Mouse (Mus musculus): Measurements from ENCODE around the gene Prom1.

Prom1 gene

DNA sequence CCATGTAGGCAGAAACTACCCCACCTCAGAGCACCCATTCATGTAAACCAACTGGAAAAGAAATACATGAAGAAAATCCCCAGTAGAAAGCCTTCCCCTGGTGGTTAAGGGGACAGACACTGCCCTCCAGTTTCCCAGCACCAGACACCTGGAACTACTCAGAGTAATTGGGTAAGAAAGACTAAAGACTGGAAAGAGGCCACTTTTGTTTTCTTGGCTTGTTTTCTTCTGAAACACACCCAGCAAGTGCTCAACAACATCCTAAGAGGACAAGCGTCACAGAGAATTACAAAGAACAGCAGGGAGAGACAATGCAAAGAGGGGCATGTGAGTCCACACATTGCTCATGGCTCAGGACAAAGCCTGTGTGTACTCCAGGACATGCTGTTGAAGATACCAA is 20.7 kb downstream of the Prom1 start:
- no peak for ATAC-seq (ENCODE audit: low TSS enrichment)

DNA sequence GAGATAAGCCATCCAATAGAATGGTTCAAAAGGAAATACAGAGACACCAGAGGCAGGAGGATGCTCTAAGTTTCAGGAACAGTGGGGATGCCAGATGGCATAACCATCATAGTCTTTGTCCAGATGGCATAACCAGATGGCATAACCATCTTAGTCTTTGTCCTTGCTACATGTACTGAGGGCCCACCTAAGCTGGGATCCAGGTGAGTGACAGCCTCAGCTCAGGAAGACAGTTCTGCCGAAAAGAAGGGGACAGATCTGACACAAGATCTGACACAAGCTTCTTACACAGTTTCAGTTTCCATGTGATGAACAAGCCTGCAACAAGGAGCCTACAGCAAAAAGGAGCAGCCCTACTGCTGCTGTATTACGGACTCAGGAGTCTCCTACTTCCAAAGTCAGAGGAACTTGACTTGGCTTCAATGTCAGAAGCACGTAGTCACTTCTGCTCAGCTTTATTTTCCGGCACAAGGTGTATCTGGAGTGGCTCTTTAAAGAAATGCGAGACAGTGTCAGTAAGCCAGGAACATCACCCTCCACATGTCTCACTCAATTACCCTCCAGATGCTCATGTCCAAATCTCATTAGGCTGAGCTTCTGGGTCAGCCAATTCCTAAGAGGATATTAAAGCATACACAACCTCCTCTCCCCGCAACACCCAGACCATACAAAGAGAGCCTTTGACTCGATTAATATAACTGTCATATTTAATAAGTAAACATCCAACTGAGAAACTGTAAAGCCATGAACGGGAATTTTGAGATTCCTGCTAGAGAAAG is 21.4 kb downstream of the Prom1 start:
- no peak for ATAC-seq (ENCODE audit: low TSS enrichment)

DNA sequence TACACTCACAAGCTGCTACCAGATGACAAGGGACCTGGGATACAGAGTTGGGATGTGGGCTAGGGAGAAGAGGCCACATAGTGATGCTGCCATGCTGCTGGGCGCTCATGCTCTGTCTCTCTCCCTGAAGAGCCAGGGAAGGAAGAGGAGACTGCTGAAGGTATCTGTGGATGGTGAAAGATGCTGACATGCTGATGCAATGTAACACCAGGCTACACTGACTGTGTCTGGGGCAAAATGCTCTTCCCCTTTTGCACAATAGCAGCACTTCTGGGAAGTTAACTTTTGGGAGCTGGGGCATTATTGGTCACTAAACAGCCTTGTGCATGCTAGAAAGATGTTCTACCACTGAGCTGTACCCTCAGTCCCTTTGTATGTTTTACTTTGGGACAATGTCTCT is 26.4 kb downstream of the Prom1 start:
- ATAC-seq (ENCODE audit: low TSS enrichment), result no peak

DNA sequence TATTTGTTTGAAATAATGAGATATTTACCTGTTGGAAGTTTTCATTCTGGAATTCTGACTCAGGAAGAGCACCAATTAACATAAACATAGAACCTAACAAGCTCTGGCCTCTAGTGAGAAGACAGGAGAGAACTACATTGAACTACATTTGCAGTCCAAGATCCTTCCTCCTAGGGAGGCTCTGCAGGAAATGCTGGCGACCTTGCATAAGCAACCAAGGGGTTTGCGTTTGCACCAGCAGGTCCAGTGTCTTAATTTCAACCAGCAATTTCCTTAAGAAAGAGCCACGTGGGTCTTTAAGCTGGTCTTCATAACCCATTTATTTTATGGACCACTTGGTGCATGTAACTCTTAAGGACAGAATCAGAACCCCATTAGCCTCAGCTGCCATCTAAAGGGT is 28.2 kb downstream of the Prom1 start:
- ATAC-seq (ENCODE audit: low TSS enrichment), result no peak

DNA sequence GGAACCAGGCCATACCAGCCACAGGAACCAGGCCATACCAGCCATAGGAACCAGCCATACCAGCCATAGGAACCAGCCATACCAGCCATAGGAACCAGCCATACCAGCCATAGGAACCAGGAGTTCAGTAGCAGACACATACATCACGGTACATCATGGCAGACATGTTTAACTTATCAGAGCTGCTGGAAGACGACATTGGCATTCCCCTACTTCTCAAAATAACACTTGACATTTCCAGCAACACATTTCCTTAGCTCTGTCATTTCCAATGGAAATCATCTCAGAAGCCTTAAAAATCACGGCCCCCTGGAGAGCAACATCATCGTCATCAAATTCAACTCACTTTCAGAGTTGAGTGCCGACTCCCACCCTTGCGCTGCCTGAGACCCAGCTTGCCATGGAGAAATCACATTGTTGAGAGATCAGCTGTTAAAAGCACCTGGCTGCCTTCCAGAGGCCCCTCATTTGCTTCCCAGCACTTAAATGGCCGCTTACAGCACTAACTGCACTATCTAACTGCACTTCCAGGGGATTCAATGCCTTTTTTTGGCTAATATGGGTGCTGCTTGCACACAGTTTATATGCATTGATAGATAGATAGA is 31.2 kb downstream of the Prom1 start:
- no peak for ATAC-seq (ENCODE audit: low TSS enrichment)

DNA sequence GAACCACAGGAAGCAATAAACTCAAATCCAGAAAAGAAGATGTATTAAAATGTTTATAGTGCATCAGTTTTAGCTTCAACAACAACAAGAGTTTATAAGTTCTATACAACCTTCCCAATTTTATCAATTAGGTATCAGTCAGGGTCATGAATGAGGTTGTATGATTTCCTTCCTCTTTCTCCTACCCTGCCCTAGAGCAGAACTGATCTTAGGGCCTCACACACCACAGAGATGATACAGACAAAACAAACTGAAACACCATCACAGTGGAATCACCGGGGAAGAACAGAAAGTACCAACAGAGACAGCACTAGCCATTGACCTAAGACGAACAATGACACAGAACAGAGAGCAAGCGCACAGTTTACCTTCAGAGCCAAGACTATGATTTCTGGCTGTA is 43.6 kb downstream of the Prom1 start:
- no peak for ATAC-seq (ENCODE audit: low TSS enrichment)

DNA sequence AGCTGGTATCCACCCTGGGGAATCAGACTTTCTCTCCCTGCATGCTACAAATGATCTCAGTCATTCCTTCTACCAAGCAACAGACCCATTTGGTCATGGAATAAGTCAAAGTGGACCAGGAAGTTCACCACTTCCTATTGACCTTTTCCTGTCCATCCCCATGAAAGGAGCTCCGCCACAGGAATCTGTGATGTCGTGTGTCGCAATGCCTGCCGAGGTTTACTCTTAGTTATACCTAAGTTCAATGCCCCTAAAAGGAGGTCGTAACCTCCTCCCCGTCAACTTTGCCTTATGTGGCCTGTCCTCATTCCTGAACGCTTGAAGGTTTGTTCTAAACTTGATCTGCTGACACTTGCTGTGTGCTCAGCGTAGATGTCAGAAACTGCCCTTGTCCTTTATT is 51.6 kb downstream of the Prom1 start:
- ATAC-seq (ENCODE audit: low TSS enrichment), result no peak

DNA sequence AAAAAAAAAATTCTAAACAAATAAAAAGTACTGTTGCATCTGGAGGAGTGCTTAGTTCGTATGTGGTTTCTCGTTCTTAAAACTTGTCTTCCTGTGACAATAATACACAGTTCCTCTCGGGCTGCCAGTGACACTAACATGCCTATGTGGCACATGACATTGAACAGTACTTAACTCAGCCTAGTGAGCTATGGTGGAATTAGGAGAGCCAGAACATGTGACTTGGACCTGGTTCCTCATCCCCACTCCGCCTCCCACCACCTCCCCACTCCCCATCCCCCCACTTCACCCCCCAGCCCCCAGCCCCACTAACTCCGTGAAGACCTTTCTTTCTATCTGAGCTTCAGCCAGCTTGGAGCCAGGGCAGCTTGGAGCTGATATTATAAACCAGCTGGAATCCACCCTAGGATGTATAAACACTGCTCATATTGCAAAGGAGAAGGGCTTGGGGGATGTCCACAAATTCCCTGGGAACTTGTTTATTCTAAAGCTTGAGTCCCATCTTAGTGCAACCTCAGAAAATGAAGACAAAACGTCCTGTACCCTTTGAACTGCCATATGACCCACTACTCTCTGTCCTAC is 52.3 kb downstream of the Prom1 start:
- no peak for ATAC-seq (ENCODE audit: low TSS enrichment)

DNA sequence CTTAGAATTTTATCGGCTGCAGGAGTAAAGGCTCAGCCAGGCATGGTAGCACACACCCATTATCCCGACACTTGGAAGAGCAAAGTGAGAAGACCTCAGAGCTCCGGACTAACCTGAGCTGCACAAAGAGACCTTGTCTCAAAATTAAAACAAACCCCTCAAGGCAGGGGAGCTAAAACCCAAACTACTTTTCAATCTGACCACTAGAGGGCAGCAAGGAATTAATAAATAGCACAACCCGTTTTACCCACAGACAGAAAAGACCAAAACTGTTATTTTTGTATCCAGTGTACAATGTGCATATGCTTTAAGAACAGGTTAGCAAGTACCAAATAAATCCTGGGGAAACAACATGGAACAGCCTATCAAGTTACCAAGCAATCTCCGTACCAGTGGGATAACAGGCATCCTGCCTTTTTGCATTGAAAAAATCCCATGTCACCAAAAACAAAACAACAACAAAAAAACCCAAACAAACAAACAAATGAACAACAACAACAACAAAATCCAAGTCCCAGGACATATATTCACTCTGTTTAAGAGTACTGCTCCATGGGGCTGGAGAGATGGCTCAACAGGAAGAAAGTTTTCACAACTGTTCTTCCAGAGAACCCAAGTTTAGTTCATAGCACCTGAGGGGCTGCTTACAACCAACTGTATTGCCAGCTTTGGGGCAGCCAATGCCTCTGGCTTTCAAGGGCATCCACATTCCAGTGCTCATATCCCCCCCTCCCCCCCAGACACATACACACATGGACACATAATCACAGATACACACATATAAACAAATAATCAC is 53.1 kb downstream of the Prom1 start:
- peak; percentile 86 for ATAC-seq (ENCODE audit: low TSS enrichment)

DNA sequence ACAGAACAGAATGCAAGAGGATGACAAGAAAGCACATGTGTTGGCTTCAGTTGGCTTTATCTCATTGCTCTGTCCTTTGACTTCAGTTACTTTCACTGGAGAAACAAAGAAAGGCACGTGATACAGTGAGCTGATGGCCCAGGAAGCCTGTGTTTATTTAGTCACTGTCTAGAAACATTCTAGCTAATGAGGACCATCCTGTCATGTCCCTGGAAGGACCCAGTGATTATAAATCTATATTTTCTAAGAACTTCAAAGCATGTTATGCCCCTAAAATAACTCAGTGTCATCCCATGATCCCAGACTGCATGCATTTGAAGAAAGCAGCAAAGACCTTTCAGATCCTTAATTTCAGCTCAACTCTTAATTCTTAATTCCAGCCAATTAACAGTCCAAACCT is 60.1 kb downstream of the Prom1 start:
- no peak for ATAC-seq (ENCODE audit: low TSS enrichment)

DNA sequence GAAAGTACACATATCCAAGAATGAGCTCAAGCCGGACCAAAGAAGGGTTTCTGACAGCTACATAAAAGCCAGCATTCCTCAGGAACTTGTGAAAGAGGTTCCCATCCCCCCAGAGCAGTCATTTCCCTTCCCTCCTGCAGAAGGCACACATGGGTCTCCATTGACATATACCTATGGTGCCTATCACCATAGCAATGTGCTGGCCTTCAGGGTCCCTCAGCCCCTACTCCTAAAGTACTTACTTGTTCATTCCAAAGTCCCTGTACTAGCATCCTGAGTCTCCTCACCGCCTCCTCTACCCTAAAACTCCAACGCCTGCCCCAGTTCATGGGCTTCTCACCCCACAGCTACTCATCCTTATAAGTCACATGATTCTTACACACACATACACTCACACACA is 60.8 kb downstream of the Prom1 start:
- ATAC-seq (ENCODE audit: low TSS enrichment), result no peak

DNA sequence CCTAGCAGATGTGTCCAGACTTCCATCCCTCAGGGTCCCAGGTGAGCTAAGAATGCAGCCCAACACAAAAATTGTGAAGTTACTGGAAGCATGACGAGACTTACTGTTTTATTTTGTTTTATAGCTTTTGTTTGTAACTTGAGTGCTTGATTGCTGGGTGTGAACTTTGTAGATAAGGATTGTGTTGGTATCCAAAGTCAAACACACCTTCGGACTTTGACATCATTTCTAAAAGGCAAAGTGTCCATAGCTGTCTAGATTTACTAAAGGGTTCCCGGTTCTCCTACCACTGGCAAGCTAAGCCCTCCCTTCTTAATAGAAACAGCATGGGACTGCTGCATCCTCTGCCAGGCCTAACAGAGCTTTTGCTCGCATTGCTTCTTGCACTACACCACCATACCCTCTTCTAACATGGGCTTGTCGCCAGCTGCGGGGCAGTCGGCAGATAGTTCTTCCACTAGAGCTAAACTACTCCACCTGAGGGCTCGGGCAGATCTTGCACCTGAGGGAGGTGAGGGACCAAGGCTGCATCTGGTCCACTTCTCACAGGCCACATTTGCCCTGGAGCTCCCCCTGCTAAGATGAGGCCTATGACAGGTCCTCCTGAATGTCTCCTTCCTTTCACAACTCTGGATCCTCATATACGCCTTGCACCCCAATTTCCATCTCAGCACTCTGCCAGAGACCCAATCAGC is 103.4 kb downstream of the Prom1 start:
- no peak for ATAC-seq (ENCODE audit: low TSS enrichment)

DNA sequence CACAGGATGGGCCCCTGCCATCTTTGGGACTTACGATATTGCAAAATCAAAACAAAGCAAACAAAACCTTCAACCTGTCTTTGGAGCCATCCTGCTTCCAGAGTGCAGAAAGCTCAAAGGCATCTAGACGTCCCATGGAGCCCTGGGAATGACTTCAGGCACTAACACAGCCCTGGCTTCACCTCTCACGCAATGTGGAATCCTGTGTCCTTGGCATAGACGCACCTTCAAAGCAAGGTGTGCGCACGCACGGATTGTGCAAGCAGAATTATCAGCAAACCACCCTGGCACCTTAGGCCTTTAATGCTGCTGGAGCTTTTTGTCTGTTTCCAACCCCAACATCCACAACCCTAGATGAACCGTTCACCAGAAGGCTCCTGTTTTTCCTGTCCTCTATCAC is 104.2 kb downstream of the Prom1 start:
- no peak for ATAC-seq (ENCODE audit: low TSS enrichment)

DNA sequence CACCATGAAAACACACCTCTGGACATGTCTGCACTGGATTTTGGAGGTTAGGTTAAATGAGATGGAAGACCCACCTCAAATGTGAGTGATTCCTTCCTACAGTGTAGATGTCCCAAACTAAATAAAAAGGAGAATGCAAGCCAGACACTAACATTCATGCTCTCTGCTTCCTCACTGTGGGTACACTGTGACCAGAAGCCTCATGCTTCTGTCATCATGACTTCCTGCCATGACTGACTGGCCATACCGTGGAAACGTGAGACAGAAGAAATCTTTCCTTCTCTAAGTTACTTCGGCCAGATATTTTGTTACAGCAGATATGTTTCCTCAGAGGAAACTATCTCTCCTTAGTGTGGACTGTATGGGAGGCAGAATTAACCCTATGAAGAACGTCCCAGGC is 105.7 kb downstream of the Prom1 start:
- ATAC-seq (ENCODE audit: low TSS enrichment), result no peak

DNA sequence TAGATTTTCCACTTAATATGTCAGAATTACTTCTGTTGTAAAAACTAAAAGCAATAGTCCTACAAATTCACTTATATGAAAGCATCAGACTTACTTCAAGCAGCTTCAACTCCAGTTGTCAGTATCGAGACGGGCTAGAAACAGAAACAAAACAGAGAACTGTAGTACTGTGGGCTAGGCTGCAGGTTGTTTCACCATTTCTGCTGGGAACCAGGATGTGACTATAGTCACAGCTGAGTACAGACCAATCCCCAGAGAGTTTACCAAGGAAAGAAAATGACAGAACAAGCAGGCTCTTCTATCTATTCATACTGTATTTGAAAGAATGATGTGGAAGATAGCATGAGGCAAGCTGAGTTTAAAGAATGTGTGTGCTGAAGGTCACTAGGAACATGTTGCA is 106.9 kb downstream of the Prom1 start:
- ATAC-seq (ENCODE audit: low TSS enrichment), result no peak

DNA sequence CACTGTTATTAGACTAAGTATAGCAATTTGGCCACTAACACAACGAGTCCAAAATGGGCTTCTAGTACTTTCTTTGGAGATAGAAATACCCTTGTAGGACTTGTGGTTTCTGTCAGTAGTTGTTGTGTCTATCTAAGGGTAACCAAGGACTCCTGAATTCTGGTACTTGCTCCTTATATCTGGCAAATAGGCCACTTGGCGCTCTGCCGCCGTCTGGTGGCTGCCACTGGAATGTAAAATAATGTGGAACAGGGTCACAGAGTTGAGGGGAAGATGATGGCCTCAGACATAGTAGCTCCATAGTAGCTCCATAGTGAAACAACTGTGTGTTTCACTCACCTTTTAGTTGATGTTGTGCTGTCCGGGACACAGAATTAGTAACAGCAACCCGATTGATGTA is 111.5 kb downstream of the Prom1 start:
- 0 out of 2 replicates have a peak, but pooled peaks have one; percentile 41 for ATAC-seq (ENCODE audit: low TSS enrichment)

DNA sequence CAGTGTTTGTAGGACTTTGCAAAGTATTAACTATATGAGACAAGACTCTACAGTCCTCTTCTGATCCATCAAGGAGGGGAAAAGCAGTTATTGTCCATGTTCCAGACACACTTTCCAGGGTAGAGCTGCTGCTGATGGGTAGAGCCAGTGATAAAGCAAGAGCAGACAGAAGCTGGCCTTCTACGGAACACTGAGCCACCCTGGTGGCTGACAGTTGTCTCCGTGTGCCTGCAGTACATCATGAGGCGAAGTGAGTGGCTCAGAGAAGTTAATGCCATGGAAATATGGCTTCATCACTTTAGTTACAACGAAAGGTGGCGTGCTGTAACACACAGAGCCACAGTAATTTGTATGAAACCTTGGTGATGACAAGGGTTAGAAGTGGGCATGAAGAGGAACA is 112.8 kb downstream of the Prom1 start:
- no peak for ATAC-seq (ENCODE audit: low TSS enrichment)

DNA sequence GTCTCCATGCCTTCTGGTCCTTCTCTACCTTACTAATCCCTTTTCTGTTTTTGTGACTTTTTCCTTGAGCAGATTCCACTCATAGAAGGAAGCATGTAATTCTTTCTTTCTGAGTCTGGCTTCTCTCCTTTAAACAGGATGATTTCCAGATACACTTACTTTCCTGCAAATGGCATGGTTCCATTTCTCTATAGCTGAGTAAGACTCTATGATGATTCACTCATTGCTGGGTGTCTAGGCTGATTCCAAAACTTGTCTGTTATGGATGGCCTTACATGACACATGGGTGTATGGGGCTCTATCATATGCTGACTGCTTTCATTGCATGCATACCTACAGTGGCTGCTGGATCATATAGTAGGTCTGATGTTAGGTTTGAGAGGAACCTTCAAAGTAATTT is 115.6 kb downstream of the Prom1 start:
- ATAC-seq (ENCODE audit: low TSS enrichment), result peak; percentile 94

DNA sequence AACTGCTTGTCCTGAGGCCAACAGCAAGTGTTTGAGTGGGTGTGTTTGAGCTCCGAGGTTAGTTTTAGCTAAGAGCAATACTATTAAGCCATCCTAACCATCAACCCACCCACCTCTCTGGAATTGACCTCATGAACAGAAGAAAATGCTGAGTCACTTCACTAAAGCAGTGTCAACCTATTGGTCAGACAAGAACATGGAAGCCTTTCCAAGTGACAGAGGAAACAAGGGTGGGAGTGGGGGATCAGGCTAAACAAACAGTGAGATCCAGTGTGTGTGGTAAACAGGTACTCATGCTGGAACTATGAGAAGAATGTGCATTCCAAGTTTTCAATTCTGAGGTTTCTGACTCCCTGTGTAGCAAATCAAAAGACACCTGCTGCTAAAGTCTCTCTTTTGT is 118.9 kb downstream of the Prom1 start:
- no peak for ATAC-seq (ENCODE audit: low TSS enrichment)

DNA sequence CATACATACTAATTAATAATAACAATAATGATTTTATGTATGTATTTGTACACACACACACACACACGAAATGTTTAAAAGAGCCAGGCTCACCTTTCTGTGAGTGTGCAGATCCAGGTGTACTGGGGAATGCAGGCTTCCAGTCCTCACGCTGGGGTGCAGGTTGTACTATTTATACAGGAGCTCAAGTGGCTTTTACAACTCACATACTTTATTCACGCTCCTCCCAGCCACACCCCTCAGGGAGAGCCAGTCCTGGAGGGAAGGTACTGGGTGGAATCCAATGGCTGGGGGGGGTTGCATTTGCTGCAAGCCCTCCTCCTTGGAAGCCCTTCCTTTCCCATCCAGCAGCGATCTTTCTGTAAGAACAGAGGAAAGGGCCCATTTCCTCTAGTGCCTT is 120.2 kb downstream of the Prom1 start, which contains the start of gene Fgfbp1:
Gene Fgfbp1, minus strand, starts transcription at position 160 of the 400 bp plus-strand sequence.
- ATAC-seq (ENCODE audit: low TSS enrichment), result no peak

DNA sequence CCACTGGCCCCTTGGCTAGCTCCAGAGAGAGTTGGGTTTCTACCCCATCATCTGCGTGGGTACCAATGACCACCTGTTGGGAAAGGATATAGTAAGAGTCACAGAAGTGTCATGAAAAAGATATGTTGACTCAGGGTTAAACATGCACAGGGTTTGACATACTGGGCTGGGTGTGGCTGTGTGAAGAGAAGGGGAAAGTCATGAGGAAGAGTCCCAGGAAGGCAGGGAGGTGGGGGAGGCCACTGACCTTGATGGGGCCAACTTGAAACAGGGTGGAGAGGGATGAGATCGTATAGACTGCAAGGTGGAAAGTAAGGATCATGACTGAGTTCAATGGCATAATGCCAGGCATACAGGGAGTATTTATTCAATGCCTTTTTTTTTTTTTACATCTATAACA is 121.4 kb downstream of the Prom1 start:
- no peak for ATAC-seq (ENCODE audit: low TSS enrichment)

All from frontal cortex, adult (tissue).